Mouse (Mus musculus): ENCODE data around the gene Hcfc1r1. TPM values are rescaled to one million over a fixed set of nuclear protein-coding genes. Genes with fewer than 3 reads are reported as not detected.

The Hcfc1r1 gene
- 68.9 and 69.9 TPM in 2 replicates for polyA plus RNA-seq (2015; fragmentation: Nextera tagmentation; extraction: Ambion mirVana)

- H3K9me3 ChIP-seq, result no peaks in the 10 kb centered on the region
- H3K9ac ChIP-seq, result peak within 1 kb of the TSS; percentile 68
- peaks cover under 1% of the 10 kb centered on the region; the same call in 1 of the 2 replicates for H3K27me3 ChIP-seq (replicated peaks)
- H3K4me3 ChIP-seq (replicated peaks), result peak within 1 kb of the TSS; percentile 66
- under 1% methylated on average over 45 of the region's 45 CpGs for WGBS
- peak within 1 kb of the TSS; percentile 78 for H3K27ac ChIP-seq
- ATAC-seq, result peak; percentile 95
- H3K4me1 ChIP-seq (replicated peaks), result peaks cover 31% of the 10 kb centered on the region
- peaks cover 15% of the 10 kb centered on the region; the same call in 1 of the 2 replicates for H3K36me3 ChIP-seq
- H3K4me2 ChIP-seq (replicated peaks), result peak within 1 kb of the TSS; percentile 96
Measured at GRCm38 (mm10) chr17:23673424-23674073, at the start of gene Hcfc1r1, which contains the start of gene Thoc6. Hcfc1r1 (plus strand) TSS chr17:23673596. Thoc6 (minus strand) TSS chr17:23673882.

GRCm38 (mm10) chr17:23627813-23628212 lies 45.6 kb upstream of the Hcfc1r1 start:
- 42% methylated on average over 7 of the region's 7 CpGs for WGBS
- H3K27me3 ChIP-seq (replicated peaks), result no peaks in the 10 kb centered on the region
- H3K36me3 ChIP-seq, result no peaks in the 10 kb centered on the region
- no peak overlapping the region for H3K9ac ChIP-seq
- H3K4me1 ChIP-seq (replicated peaks), result 0 out of 2 replicates have a peak, but pooled peaks cover 3% of the 10 kb centered on the region
- no peaks in the 10 kb centered on the region for H3K9me3 ChIP-seq
- no peak overlapping the region for H3K4me2 ChIP-seq (replicated peaks)
- H3K4me3 ChIP-seq (replicated peaks), result no peak overlapping the region
- no peak for ATAC-seq
- no peak overlapping the region for H3K27ac ChIP-seq

- no peaks in the 10 kb centered on the region for H3K9me3 ChIP-seq
- no peak overlapping the region for H3K27ac ChIP-seq
- peak overlapping the region; percentile 32; the same call in 1 of the 2 replicates for H3K9ac ChIP-seq
- ATAC-seq, result peak; percentile 93
- H3K4me3 ChIP-seq (replicated peaks), result 0 out of 2 replicates have a peak overlapping the region, but pooled peaks have one; percentile 10
- H3K36me3 ChIP-seq, result no peaks in the 10 kb centered on the region
- H3K4me2 ChIP-seq (replicated peaks), result peak overlapping the region; percentile 62
- 19% methylated on average over 22 of the region's 22 CpGs for WGBS
- no peaks in the 10 kb centered on the region for H3K27me3 ChIP-seq (replicated peaks)
- 0 out of 2 replicates have a peak, but pooled peaks cover 3% of the 10 kb centered on the region for H3K4me1 ChIP-seq (replicated peaks)
Measured at GRCm38 (mm10) chr17:23630195-23631020, 43.0 kb upstream of the Hcfc1r1 start.

GRCm38 (mm10) chr17:23631241-23631640 lies 42.2 kb upstream of the Hcfc1r1 start:
- Histone ChIP-seq H3K36me3 (no peaks in the 10 kb centered on the region), H3K4me1 (replicated peaks) (0 out of 2 replicates have a peak, but pooled peaks cover 3% of the 10 kb centered on the region), H3K27me3 (replicated peaks) (no peaks in the 10 kb centered on the region), H3K4me2 (replicated peaks) (no peak overlapping the region), H3K9ac (no peak overlapping the region), H3K27ac (no peak overlapping the region), H3K4me3 (replicated peaks) (no peak overlapping the region), H3K9me3 (no peaks in the 10 kb centered on the region)
- ATAC-seq, result no peak
- WGBS, result 71% methylated on average over 8 of the region's 8 CpGs

GRCm38 (mm10) chr17:23644613-23645495 lies 28.5 kb upstream of the Hcfc1r1 start, which contains the start of gene Mmp25:
Mmp25 (minus strand) TSS chr17:23645277.
- WGBS, result under 1% methylated on average over 58 of the region's 58 CpGs
- no peak within 1 kb of the TSS for H3K27ac ChIP-seq

GRCm38 (mm10) chr17:23645894-23646293 lies 27.5 kb upstream of the Hcfc1r1 start:
- H3K27ac ChIP-seq, result no peak overlapping the region
- no peak overlapping the region for H3K4me3 ChIP-seq (replicated peaks)
- WGBS, result 41% methylated on average over 10 of the region's 10 CpGs
- no peaks in the 10 kb centered on the region for H3K9me3 ChIP-seq
- peaks cover 13% of the 10 kb centered on the region for H3K27me3 ChIP-seq (replicated peaks)
- peaks cover 10% of the 10 kb centered on the region; the same call in 1 of the 2 replicates for H3K4me1 ChIP-seq (replicated peaks)
- H3K36me3 ChIP-seq, result no peaks in the 10 kb centered on the region
- no peak overlapping the region for H3K4me2 ChIP-seq (replicated peaks)
- H3K9ac ChIP-seq, result no peak overlapping the region
- ATAC-seq, result no peak

More at GRCm38 (mm10) chr17:23644613-23645495, 28.5 kb upstream of the Hcfc1r1 start, which contains the start of gene Mmp25:
- peak within 1 kb of the TSS; percentile 85 for H3K4me2 ChIP-seq (replicated peaks)
- H3K4me3 ChIP-seq (replicated peaks), result peak within 1 kb of the TSS; percentile 46
- H3K9me3 ChIP-seq, result no peaks in the 10 kb centered on the region
- peaks cover 13% of the 10 kb centered on the region for H3K27me3 ChIP-seq (replicated peaks)
- H3K9ac ChIP-seq, result peak within 1 kb of the TSS; percentile 48
- no peaks in the 10 kb centered on the region for H3K36me3 ChIP-seq
- H3K4me1 ChIP-seq (replicated peaks), result peaks cover 10% of the 10 kb centered on the region; the same call in 1 of the 2 replicates
- peak; percentile 66 for ATAC-seq

GRCm38 (mm10) chr17:23651363-23651762 lies 22.0 kb upstream of the Hcfc1r1 start:
- Histone ChIP-seq H3K9me3 (no peaks in the 10 kb centered on the region), H3K9ac (no peak overlapping the region), H3K27me3 (replicated peaks) (0 out of 2 replicates have a peak, but pooled peaks cover 4% of the 10 kb centered on the region), H3K27ac (no peak overlapping the region), H3K36me3 (no peaks in the 10 kb centered on the region), H3K4me2 (replicated peaks) (no peak overlapping the region), H3K4me1 (replicated peaks) (no peaks in the 10 kb centered on the region), H3K4me3 (replicated peaks) (no peak overlapping the region)
- no peak for ATAC-seq
- 76% methylated on average over 6 of the region's 6 CpGs for WGBS

GRCm38 (mm10) chr17:23653324-23653723 lies 20.1 kb upstream of the Hcfc1r1 start:
- 80% methylated on average over 2 of the region's 2 CpGs for WGBS
- Histone ChIP-seq H3K36me3 (no peaks in the 10 kb centered on the region), H3K4me2 (replicated peaks) (no peak overlapping the region), H3K4me3 (replicated peaks) (no peak overlapping the region), H3K27me3 (replicated peaks) (no peaks in the 10 kb centered on the region; the same call in 1 of the 2 replicates), H3K4me1 (replicated peaks) (no peaks in the 10 kb centered on the region), H3K9me3 (no peaks in the 10 kb centered on the region), H3K27ac (no peak overlapping the region), H3K9ac (no peak overlapping the region)
- ATAC-seq, result no peak

GRCm38 (mm10) chr17:23654001-23654400 lies 19.4 kb upstream of the Hcfc1r1 start:
- no peak for ATAC-seq
- no peak overlapping the region for H3K27ac ChIP-seq
- no peaks in the 10 kb centered on the region for H3K36me3 ChIP-seq
- H3K4me2 ChIP-seq (replicated peaks), result no peak overlapping the region
- WGBS, result 56% methylated on average over 6 of the region's 6 CpGs
- H3K4me1 ChIP-seq (replicated peaks), result no peaks in the 10 kb centered on the region
- no peaks in the 10 kb centered on the region for H3K9me3 ChIP-seq
- H3K27me3 ChIP-seq (replicated peaks), result no peaks in the 10 kb centered on the region; the same call in 1 of the 2 replicates
- H3K9ac ChIP-seq, result no peak overlapping the region
- H3K4me3 ChIP-seq (replicated peaks), result no peak overlapping the region

GRCm38 (mm10) chr17:23654410-23654809 lies 19.0 kb upstream of the Hcfc1r1 start:
- Histone ChIP-seq H3K4me3 (replicated peaks) (no peak overlapping the region), H3K4me2 (replicated peaks) (no peak overlapping the region), H3K27me3 (replicated peaks) (peaks cover 3% of the 10 kb centered on the region; the same call in 1 of the 2 replicates), H3K4me1 (replicated peaks) (no peaks in the 10 kb centered on the region), H3K27ac (no peak overlapping the region), H3K9me3 (no peaks in the 10 kb centered on the region), H3K36me3 (no peaks in the 10 kb centered on the region), H3K9ac (no peak overlapping the region)
- 69% methylated on average over 2 of the region's 2 CpGs for WGBS
- no peak for ATAC-seq

- no peaks in the 10 kb centered on the region for H3K9me3 ChIP-seq
- ATAC-seq, result no peak
- no peak overlapping the region for H3K27ac ChIP-seq
- no peak overlapping the region for H3K4me2 ChIP-seq (replicated peaks)
- peaks cover 22% of the 10 kb centered on the region for H3K27me3 ChIP-seq (replicated peaks)
- no peak overlapping the region for H3K4me3 ChIP-seq (replicated peaks)
- no peak overlapping the region for H3K9ac ChIP-seq
- 77% methylated on average over 3 of the region's 3 CpGs for WGBS
- no peaks in the 10 kb centered on the region for H3K4me1 ChIP-seq (replicated peaks)
- H3K36me3 ChIP-seq, result no peaks in the 10 kb centered on the region
Measured at GRCm38 (mm10) chr17:23658450-23658849, 14.9 kb upstream of the Hcfc1r1 start.
